Mouse (Mus musculus) liver, embryonic 16.5 days (tissue): ENCODE measurements around the gene Cdh15. TPM values are rescaled to one million over a fixed set of nuclear protein-coding genes. Genes with fewer than 3 reads are reported as not detected.

Experiments used
- polyA plus RNA-seq: library from polyadenylated mRNA; unstranded; fragments of >200 nt; fragmentation: Nextera tagmentation; extraction: Ambion mirVana; gene quantifications from 2 replicates; pipeline ENCODE4 v1.2.1, GENCODE M21; 2015

Cdh15 gene
- polyA plus RNA-seq, 1 experiment from 2014 or later = 0.38 TPM

Other genes with a start within 250 kb of the Cdh15 start
- gene Galns, start 236.5 kb upstream of the Cdh15 start, polyA plus RNA-seq = 8.1 and 8.6 TPM in 2 replicates
- 21.5 and 22.8 TPM in 2 replicates for gene Trappc2l, start 236.3 kb upstream of the Cdh15 start, polyA plus RNA-seq
- not detected in 2 replicates for gene Pabpn1l, start 225.2 kb upstream of the Cdh15 start, polyA plus RNA-seq
- 3.1 and 3.3 TPM in 2 replicates for gene Cbfa2t3, start 148.9 kb upstream of the Cdh15 start, polyA plus RNA-seq
- 9.1 and 10.3 TPM in 2 replicates for gene Acsf3, start 72.5 kb upstream of the Cdh15 start, polyA plus RNA-seq
- 7.8 and 8.6 TPM in 2 replicates for gene Ankrd11, start 194.3 kb downstream of the Cdh15 start, polyA plus RNA-seq
- 19.9 and 20.7 TPM in 2 replicates for gene Spg7, start 215.0 kb downstream of the Cdh15 start, polyA plus RNA-seq